Mouse (Mus musculus) hindbrain, embryonic 11.5 days (tissue): ENCODE measurements around the gene Hist1h2ah. TPM values are rescaled to one million over a fixed set of nuclear protein-coding genes. Genes with fewer than 3 reads are reported as not detected.
A peak's percentile ranks its signal among the peaks of the same experiment; 100 is the strongest.

Source experiments
- ATAC-seq: fragments of 200-750 bp; cut with Nextera tagmentation; 2 replicates; pipeline ENCODE4 v1.8.0; 2017; ENCODE audit warnings: mild to moderate bottlenecking, moderate TSS enrichment, moderate library complexity; ENCODE audit not compliant: low FRiP score
- DNase-seq: peaks from one replicate; pipeline ENCODE4 v3.0.0-alpha.2; 2015; ENCODE audit warnings: low spot score
- H3K27ac ChIP-seq: fragments of 300-500 bp; sonication (generic); 2 replicates; pipeline ENCODE4 v1.5.1; 2014; ENCODE audit warnings: mild to moderate bottlenecking, low read depth, low read length
- H3K27me3 ChIP-seq: fragments of 300-500 bp; sonication (generic); 2 replicates; pipeline ENCODE4 v1.6.1; 2014; ENCODE audit warnings: mild to moderate bottlenecking, low read length, moderate library complexity, mixed read lengths; ENCODE audit not compliant: control insufficient read depth, insufficient read depth
- H3K36me3 ChIP-seq: fragments of 300-500 bp; sonication (generic); 2 replicates; pipeline ENCODE4 v1.6.1; 2014; ENCODE audit warnings: mild to moderate bottlenecking, low read length, moderate library complexity, mixed read lengths; ENCODE audit not compliant: control insufficient read depth, insufficient read depth
- H3K4me1 ChIP-seq: fragments of 300-500 bp; sonication (generic); replicated peaks from 2 replicates; pipeline ENCODE4 v1.6.1; 2014; ENCODE audit warnings: low read length, mixed read lengths; ENCODE audit not compliant: control insufficient read depth, insufficient read depth
- H3K4me2 ChIP-seq: fragments of 300-500 bp; sonication (generic); replicated peaks from 2 replicates; pipeline ENCODE4 v1.6.1; 2014; ENCODE audit warnings: mild to moderate bottlenecking, low read depth, low read length
- H3K4me3 ChIP-seq: fragments of 300-500 bp; sonication (generic); 2 replicates; pipeline ENCODE4 v1.5.1; 2014; ENCODE audit warnings: low read depth, low read length
- H3K9ac ChIP-seq: fragments of 300-500 bp; sonication (generic); 2 replicates; pipeline ENCODE4 v1.6.1; 2014; ENCODE audit warnings: low read depth, low read length
- H3K9me3 ChIP-seq: fragments of 300-500 bp; sonication (generic); 2 replicates; pipeline ENCODE4 v1.6.1; 2016; ENCODE audit warnings: low read length; ENCODE audit not compliant: control insufficient read depth
- WGBS: fragments of 180-500 bp; shearing (Covaris S2); extraction: QIAGEN DNeasy Blood & Tissue Kit; methylation state at CpG from one replicate; pipeline ENCODE4 v1.1.7; 2014; 5-methylcytosine and 5-hydroxymethylcytosine counted together
- polyA plus RNA-seq: library from polyadenylated mRNA; unstranded; fragments of >200 nt; fragmentation: Nextera tagmentation; extraction: Ambion mirVana; gene quantifications from 2 replicates; pipeline ENCODE4 v1.2.1, GENCODE M21; 2014

The Hist1h2ah gene
- polyA plus RNA-seq, 1 experiment from 2014 or later = 11.9 TPM

GRCm38 (mm10) chr13:22040464-22041141 lies 5.2 kb upstream of the Hist1h2ah start:
- H3K4me1 ChIP-seq = 0 out of 2 replicates have a peak, but pooled peaks cover 2% of the 10 kb centered on the region
- peak overlapping the region; percentile 59 for H3K9ac ChIP-seq
- H3K9me3 ChIP-seq = no peaks in the 10 kb centered on the region
- under 1% methylated on average over 18 of the region's 24 CpGs for WGBS
- DNase-seq (peak; percentile 63), ATAC-seq (peak; percentile 22)
- H3K4me3 ChIP-seq = peak overlapping the region; percentile 37
- peak overlapping the region; percentile 51 for H3K4me2 ChIP-seq
- H3K36me3 ChIP-seq = no peaks in the 10 kb centered on the region
- peak overlapping the region; percentile 91 for H3K27ac ChIP-seq
- no peaks in the 10 kb centered on the region for H3K27me3 ChIP-seq

GRCm38 (mm10) chr13:22039951-22040463 lies 4.6 kb upstream of the Hist1h2ah start:
- no peak for ATAC-seq
- no peaks in the 10 kb centered on the region for H3K27me3 ChIP-seq
- H3K36me3 ChIP-seq = no peaks in the 10 kb centered on the region
- WGBS = 8% methylated on average over 2 of the region's 2 CpGs
- H3K9ac ChIP-seq = peak overlapping the region; percentile 59; the same call in 1 of the 2 replicates
- H3K9me3 ChIP-seq = no peaks in the 10 kb centered on the region
- peak overlapping the region; percentile 91 for H3K27ac ChIP-seq
- H3K4me3 ChIP-seq = peak overlapping the region; percentile 37
- peak overlapping the region; percentile 51 for H3K4me2 ChIP-seq
- 0 out of 2 replicates have a peak, but pooled peaks cover 2% of the 10 kb centered on the region for H3K4me1 ChIP-seq
- DNase-seq = no peak

- DNase-seq (no peak), ATAC-seq (no peak)
- no peak overlapping the region for H3K9ac ChIP-seq
- peak overlapping the region; percentile 91; the same call in 1 of the 2 replicates for H3K27ac ChIP-seq
- no peaks in the 10 kb centered on the region for H3K9me3 ChIP-seq
- 67% methylated on average over 5 of the region's 5 CpGs for WGBS
- H3K27me3 ChIP-seq = no peaks in the 10 kb centered on the region
- no peak overlapping the region for H3K4me3 ChIP-seq
- no peak overlapping the region for H3K4me2 ChIP-seq
- no peaks in the 10 kb centered on the region for H3K36me3 ChIP-seq
- 0 out of 2 replicates have a peak, but pooled peaks cover 2% of the 10 kb centered on the region for H3K4me1 ChIP-seq
Measured at GRCm38 (mm10) chr13:22039364-22039763, 4.0 kb upstream of the Hist1h2ah start.

- ATAC-seq (no peak), DNase-seq (no peak)
- no peak overlapping the region for H3K4me2 ChIP-seq
- no peaks in the 10 kb centered on the region for H3K9me3 ChIP-seq
- H3K4me3 ChIP-seq = no peak overlapping the region
- WGBS = 82% methylated on average over 2 of the region's 2 CpGs
- H3K4me1 ChIP-seq = 0 out of 2 replicates have a peak, but pooled peaks cover 2% of the 10 kb centered on the region
- no peaks in the 10 kb centered on the region for H3K36me3 ChIP-seq
- H3K27ac ChIP-seq = no peak overlapping the region
- no peak overlapping the region for H3K9ac ChIP-seq
- no peaks in the 10 kb centered on the region for H3K27me3 ChIP-seq
Measured at GRCm38 (mm10) chr13:22037415-22037814, 2.0 kb upstream of the Hist1h2ah start.

- Histone ChIP-seq H3K27ac (peak overlapping the region; percentile 88), H3K27me3 (no peaks in the 10 kb centered on the region), H3K9ac (peak overlapping the region; percentile 59), H3K4me1 (0 out of 2 replicates have a peak, but pooled peaks cover 2% of the 10 kb centered on the region), H3K4me3 (peak overlapping the region; percentile 38; the same call in 1 of the 2 replicates), H3K4me2 (peak overlapping the region; percentile 60), H3K9me3 (no peaks in the 10 kb centered on the region), H3K36me3 (no peaks in the 10 kb centered on the region)
- DNase-seq (no peak), ATAC-seq (no peak)
- 64% methylated on average over 3 of the region's 3 CpGs for WGBS
Measured at GRCm38 (mm10) chr13:22036986-22037385, 1.6 kb upstream of the Hist1h2ah start.

GRCm38 (mm10) chr13:22036149-22036956 lies 985 bp upstream of the Hist1h2ah start:
- H3K27me3 ChIP-seq = no peaks in the 10 kb centered on the region
- H3K9ac ChIP-seq = peak overlapping the region; percentile 59
- WGBS = 3% methylated on average over 16 of the region's 23 CpGs
- peak overlapping the region; percentile 60 for H3K4me2 ChIP-seq
- H3K4me1 ChIP-seq = 0 out of 2 replicates have a peak, but pooled peaks cover 2% of the 10 kb centered on the region
- H3K4me3 ChIP-seq = peak overlapping the region; percentile 38
- no peaks in the 10 kb centered on the region for H3K9me3 ChIP-seq
- H3K27ac ChIP-seq = peak overlapping the region; percentile 88
- peak; percentile 60 for DNase-seq
- peak; percentile 22; the same call in 1 of the 2 replicates for ATAC-seq
- H3K36me3 ChIP-seq = no peaks in the 10 kb centered on the region

- peak; percentile 57 for DNase-seq
- ATAC-seq = no peak; the same call in 1 of the 2 replicates
Measured at GRCm38 (mm10) chr13:22034443-22035266, 713 bp downstream of the Hist1h2ah start.

More at GRCm38 (mm10) chr13:22034443-22035266, 713 bp downstream of the Hist1h2ah start:
- H3K9me3 ChIP-seq = no peaks in the 10 kb centered on the region
- peak overlapping the region; percentile 49 for H3K9ac ChIP-seq
- peak overlapping the region; percentile 41 for H3K4me2 ChIP-seq
- no peaks in the 10 kb centered on the region for H3K36me3 ChIP-seq
- 1% methylated on average over 13 of the region's 14 CpGs for WGBS
- peak overlapping the region; percentile 31 for H3K4me3 ChIP-seq
- no peaks in the 10 kb centered on the region for H3K27me3 ChIP-seq
- peak overlapping the region; percentile 66 for H3K27ac ChIP-seq
- H3K4me1 ChIP-seq = 0 out of 2 replicates have a peak, but pooled peaks cover 2% of the 10 kb centered on the region
